Mouse (Mus musculus): ENCODE measurements at regions not wholly inside any gene's neighbourhood (a gene's known extent, or its start where the extent isn't known, plus 50 kb on each side); places are given as distances from the start of the nearest gene placed in this dataset.

DNA sequence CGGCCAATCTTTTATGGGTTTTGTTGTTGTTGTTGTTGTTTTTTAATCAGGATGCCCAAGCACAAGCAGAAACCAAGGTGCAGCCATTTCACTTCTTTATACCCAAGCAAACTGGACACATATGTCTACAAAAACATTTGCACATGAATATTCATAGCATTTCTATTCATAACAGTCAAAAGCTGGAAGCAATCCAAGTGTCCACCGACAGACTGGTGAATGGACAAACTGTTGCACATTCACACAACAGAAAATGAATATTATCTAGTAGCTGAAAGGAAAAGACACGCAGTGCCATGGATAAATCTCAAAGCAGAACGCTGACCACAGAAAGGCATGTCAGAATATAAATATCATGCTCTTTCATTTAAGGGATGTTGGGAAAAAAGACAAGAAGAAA is 192.4 kb downstream of the Atp23 start:
- no peak for TF ChIP-seq POLR2A (IDR thresholded peaks at IDR 0.05; ENCODE audit: insufficient read depth, low read length)
- TF ChIP-seq CTCF (IDR thresholded peaks at IDR 0.05; ENCODE audit: low read depth, low read length): no peak
- TF ChIP-seq EP300 (IDR thresholded peaks at IDR 0.05; ENCODE audit: insufficient read depth, low read depth, low read length): no peak
